Mouse (Mus musculus): ENCODE measurements around the gene Aqp9. TPM values are rescaled to one million over a fixed set of nuclear protein-coding genes. Genes with fewer than 3 reads are reported as not detected.

Gene Aqp9
- 0.01 TPM for polyA plus RNA-seq (2012; fragmentation: generic; extraction: Trizol)
- long read RNA-seq, experiment 1 = 0 reads
- long read RNA-seq, experiment 2 = 0 reads

- Histone ChIP-seq H3K4me3 (ENCODE audit: insufficient read depth, poor library complexity, severe bottlenecking) (no peak within 1 kb of the TSS), H3K36me3 (ENCODE audit: control insufficient read depth, insufficient read depth) (no peaks in the 10 kb centered on the region), H3K27me3 (ENCODE audit: control insufficient read depth, insufficient read depth, insufficient read length) (peaks cover 16% of the 10 kb centered on the region), H3K79me3 (ENCODE audit: low read depth) (no peaks in the 10 kb centered on the region), H3ac (ENCODE audit: control insufficient read depth, insufficient read length, low read depth) (no peak within 1 kb of the TSS), H3K79me2 (ENCODE audit: control insufficient read depth, insufficient read depth) (no peaks in the 10 kb centered on the region)
- TF ChIP-seq FOSL1 (IDR thresholded peaks at IDR 0.05; ENCODE audit: insufficient read depth, low read length, poor library complexity, severe bottlenecking) = no peak
- no peak for TF ChIP-seq CEBPB (IDR thresholded peaks at IDR 0.05; ENCODE audit: low read depth)
- TF ChIP-seq MYOG (IDR thresholded peaks at IDR 0.05; ENCODE audit: control insufficient read depth, extremely low read depth, insufficient read length) = no peak
- no peak for TF ChIP-seq USF1 (IDR thresholded peaks at IDR 0.05; ENCODE audit: low read depth)
- TF ChIP-seq CTCF (IDR thresholded peaks at IDR 0.05; ENCODE audit: control insufficient read depth, insufficient read depth, insufficient read length) = no peak
- TF ChIP-seq MYOD1 (IDR thresholded peaks at IDR 0.05; ENCODE audit: control insufficient read depth, insufficient read length, low read depth) = no peak
- no peak for TF ChIP-seq MAX (IDR thresholded peaks at IDR 0.05)
Observed at GRCm38 (mm10) chr9:71168511-71168910, at the start of gene Aqp9. TSS of gene Aqp9 (minus strand) at chr9:71168682.

GRCm38 (mm10) chr9:71217793-71218095 lies 49.3 kb upstream of the Aqp9 start:
- no peak overlapping the region for H3K4me3 ChIP-seq (ENCODE audit: insufficient read depth, poor library complexity, severe bottlenecking)
- H3K27me3 ChIP-seq (ENCODE audit: control insufficient read depth, insufficient read depth, insufficient read length) = peaks cover 20% of the 10 kb centered on the region

GRCm38 (mm10) chr9:71216996-71217792 lies 48.7 kb upstream of the Aqp9 start:
- Histone ChIP-seq H3K4me3 (ENCODE audit: insufficient read depth, poor library complexity, severe bottlenecking) (no peak overlapping the region), H3K27me3 (ENCODE audit: control insufficient read depth, insufficient read depth, insufficient read length) (peaks cover 20% of the 10 kb centered on the region), H3K79me2 (ENCODE audit: control insufficient read depth, insufficient read depth) (no peaks in the 10 kb centered on the region), H3ac (ENCODE audit: control insufficient read depth, insufficient read length, low read depth) (no peak overlapping the region), H3K36me3 (ENCODE audit: control insufficient read depth, insufficient read depth) (no peaks in the 10 kb centered on the region), H3K79me3 (ENCODE audit: low read depth) (no peaks in the 10 kb centered on the region)
- no peak for TF ChIP-seq MAX (IDR thresholded peaks at IDR 0.05)
- TF ChIP-seq CEBPB (IDR thresholded peaks at IDR 0.05; ENCODE audit: low read depth) = no peak
- TF ChIP-seq CTCF (IDR thresholded peaks at IDR 0.05; ENCODE audit: control insufficient read depth, insufficient read depth, insufficient read length) = no peak
- no peak for TF ChIP-seq USF1 (IDR thresholded peaks at IDR 0.05; ENCODE audit: low read depth)

More at GRCm38 (mm10) chr9:71217793-71218095, 49.3 kb upstream of the Aqp9 start:
- H3K79me3 ChIP-seq (ENCODE audit: low read depth) = no peaks in the 10 kb centered on the region
- H3K36me3 ChIP-seq (ENCODE audit: control insufficient read depth, insufficient read depth) = no peaks in the 10 kb centered on the region
- TF ChIP-seq USF1 (IDR thresholded peaks at IDR 0.05; ENCODE audit: low read depth) = no peak
- TF ChIP-seq MYOG (IDR thresholded peaks at IDR 0.05; ENCODE audit: control insufficient read depth, extremely low read depth, insufficient read length) = no peak
- no peak for TF ChIP-seq FOSL1 (IDR thresholded peaks at IDR 0.05; ENCODE audit: insufficient read depth, low read length, poor library complexity, severe bottlenecking)
- TF ChIP-seq MAX (IDR thresholded peaks at IDR 0.05) = no peak
- no peak for TF ChIP-seq CEBPB (IDR thresholded peaks at IDR 0.05; ENCODE audit: low read depth)
- TF ChIP-seq CTCF (IDR thresholded peaks at IDR 0.05; ENCODE audit: control insufficient read depth, insufficient read depth, insufficient read length) = no peak
- TF ChIP-seq MYOD1 (IDR thresholded peaks at IDR 0.05; ENCODE audit: control insufficient read depth, insufficient read length, low read depth) = no peak
- no peaks in the 10 kb centered on the region for H3K79me2 ChIP-seq (ENCODE audit: control insufficient read depth, insufficient read depth)
- no peak overlapping the region for H3ac ChIP-seq (ENCODE audit: control insufficient read depth, insufficient read length, low read depth)

- TF ChIP-seq CTCF (IDR thresholded peaks at IDR 0.05; ENCODE audit: control insufficient read depth, insufficient read depth, insufficient read length) = no peak
- TF ChIP-seq USF1 (IDR thresholded peaks at IDR 0.05; ENCODE audit: low read depth) = no peak
- no peak for TF ChIP-seq CEBPB (IDR thresholded peaks at IDR 0.05; ENCODE audit: low read depth)
- no peak for TF ChIP-seq MYOD1 (IDR thresholded peaks at IDR 0.05; ENCODE audit: control insufficient read depth, insufficient read length, low read depth)
- no peak for TF ChIP-seq MAX (IDR thresholded peaks at IDR 0.05)
- TF ChIP-seq MYOG (IDR thresholded peaks at IDR 0.05; ENCODE audit: control insufficient read depth, extremely low read depth, insufficient read length) = no peak
- Histone ChIP-seq H3K79me3 (ENCODE audit: low read depth) (no peaks in the 10 kb centered on the region), H3ac (ENCODE audit: control insufficient read depth, insufficient read length, low read depth) (no peak overlapping the region), H3K79me2 (ENCODE audit: control insufficient read depth, insufficient read depth) (no peaks in the 10 kb centered on the region), H3K4me3 (ENCODE audit: insufficient read depth, poor library complexity, severe bottlenecking) (no peak overlapping the region), H3K27me3 (ENCODE audit: control insufficient read depth, insufficient read depth, insufficient read length) (peaks cover 20% of the 10 kb centered on the region), H3K36me3 (ENCODE audit: control insufficient read depth, insufficient read depth) (no peaks in the 10 kb centered on the region)
Observed at GRCm38 (mm10) chr9:71216036-71216995, 47.8 kb upstream of the Aqp9 start.

GRCm38 (mm10) chr9:71215248-71216035 lies 47.0 kb upstream of the Aqp9 start, which contains the start of gene Aldh1a2:
TSS of gene Aldh1a2 (plus strand) at chr9:71215789.
- TF ChIP-seq CTCF (IDR thresholded peaks at IDR 0.05; ENCODE audit: control insufficient read depth, insufficient read depth, insufficient read length) (peak; percentile 18), MYOD1 (IDR thresholded peaks at IDR 0.05; ENCODE audit: control insufficient read depth, insufficient read length, low read depth) (no peak)
- no peak within 1 kb of the TSS for H3K4me3 ChIP-seq (ENCODE audit: insufficient read depth, poor library complexity, severe bottlenecking)
- H3K79me3 ChIP-seq (ENCODE audit: low read depth) = no peaks in the 10 kb centered on the region
- H3K36me3 ChIP-seq (ENCODE audit: control insufficient read depth, insufficient read depth) = no peaks in the 10 kb centered on the region
- no peak within 1 kb of the TSS for H3ac ChIP-seq (ENCODE audit: control insufficient read depth, insufficient read length, low read depth)
- peaks cover 20% of the 10 kb centered on the region for H3K27me3 ChIP-seq (ENCODE audit: control insufficient read depth, insufficient read depth, insufficient read length)
- H3K79me2 ChIP-seq (ENCODE audit: control insufficient read depth, insufficient read depth) = no peaks in the 10 kb centered on the region
